Mouse (Mus musculus) cerebellum, postnatal 36 days (tissue): Measurements from ENCODE around the gene Brinp2.

Source experiments
- DNase-seq, 2 experiments: peaks; one replicate each; pipeline ENCODE4 v3.0.0; 2021 to 2022; ENCODE audit warnings: mixed read lengths in 2 of 2

The Brinp2 gene

DNA sequence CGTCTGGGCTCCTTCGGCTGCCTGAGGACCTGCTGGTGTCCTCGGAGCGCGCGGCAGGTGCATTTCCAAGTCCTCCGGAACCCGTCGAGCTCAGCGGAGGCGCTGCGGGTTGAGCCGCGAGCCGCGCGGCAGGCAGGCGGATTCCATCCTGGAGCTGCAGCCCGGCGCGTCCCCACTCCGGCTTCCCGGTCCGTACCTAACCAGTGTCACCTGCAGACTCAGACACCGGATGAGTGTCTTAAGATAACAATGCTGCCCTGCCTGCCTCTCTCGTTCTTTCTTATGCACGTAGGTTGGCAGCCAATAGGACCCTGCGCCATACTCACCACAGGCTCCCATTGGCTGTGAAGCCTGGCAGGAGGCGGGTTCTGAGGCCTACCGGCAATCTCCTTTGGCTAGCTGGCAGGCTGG is at the start of gene Brinp2:
Gene Brinp2 (minus strand): TSS at position 276 of the 411 bp plus-strand sequence.
- DNase-seq, result peak; percentile 94 to 96

DNA sequence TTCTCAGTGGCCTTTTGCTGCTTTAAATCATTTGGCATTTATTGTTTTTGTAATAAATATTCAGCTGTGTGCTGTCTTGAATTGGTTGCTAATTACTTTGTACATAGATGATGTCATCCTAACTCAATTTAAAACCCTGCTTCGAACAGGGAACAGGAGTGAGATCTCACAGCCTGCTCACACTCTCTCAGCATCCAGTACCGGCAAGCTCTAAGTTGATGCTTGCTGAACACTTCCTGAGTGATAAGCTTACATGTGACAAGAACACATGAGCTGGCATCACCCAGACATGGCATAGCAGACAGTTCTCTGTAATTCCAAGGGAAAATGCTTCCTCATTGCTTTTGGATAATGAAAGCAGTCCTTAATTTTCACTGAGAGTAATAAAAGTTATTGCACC is 44.8 kb upstream of the Brinp2 start:
- no peak for DNase-seq

DNA sequence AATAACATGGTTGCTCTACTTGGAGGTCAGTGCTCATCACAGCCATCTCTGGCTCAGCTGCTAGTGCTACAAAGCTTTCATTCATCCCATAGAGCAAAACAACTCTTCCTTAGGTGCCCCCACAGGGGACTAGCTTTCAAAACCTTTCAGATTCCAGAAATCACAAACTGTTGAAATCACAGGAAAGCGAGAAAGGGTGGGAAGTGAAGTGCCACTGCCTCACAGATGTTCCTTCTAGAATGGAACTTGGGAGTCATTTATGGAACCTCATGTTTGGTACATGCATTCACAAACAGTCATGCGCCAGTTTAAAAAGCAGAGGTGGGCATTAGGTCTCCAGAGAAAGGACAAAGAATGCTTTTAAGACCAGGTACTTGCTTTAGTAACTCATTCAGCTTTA is 40.9 kb upstream of the Brinp2 start:
- DNase-seq, result no peak

DNA sequence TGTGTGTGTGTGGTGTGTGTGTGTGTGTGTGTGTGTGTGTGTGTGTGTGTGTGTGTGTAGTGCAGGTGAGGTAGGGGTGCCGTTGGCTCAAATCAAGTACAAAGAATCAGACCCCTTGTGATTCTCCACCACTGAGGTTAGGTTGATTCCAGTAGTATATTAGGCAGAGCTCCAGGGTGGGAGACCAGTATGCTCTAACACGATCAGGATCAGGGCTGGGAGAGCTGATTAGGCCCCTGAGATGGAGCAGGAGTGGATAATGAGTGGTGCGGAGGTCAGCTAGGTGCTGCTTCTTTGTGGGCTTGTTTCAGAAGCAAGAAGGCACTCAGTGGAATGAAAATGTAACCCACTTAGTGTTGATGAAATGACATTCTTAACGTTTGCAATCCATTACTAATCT is 34.6 kb upstream of the Brinp2 start:
- DNase-seq, result no peak

DNA sequence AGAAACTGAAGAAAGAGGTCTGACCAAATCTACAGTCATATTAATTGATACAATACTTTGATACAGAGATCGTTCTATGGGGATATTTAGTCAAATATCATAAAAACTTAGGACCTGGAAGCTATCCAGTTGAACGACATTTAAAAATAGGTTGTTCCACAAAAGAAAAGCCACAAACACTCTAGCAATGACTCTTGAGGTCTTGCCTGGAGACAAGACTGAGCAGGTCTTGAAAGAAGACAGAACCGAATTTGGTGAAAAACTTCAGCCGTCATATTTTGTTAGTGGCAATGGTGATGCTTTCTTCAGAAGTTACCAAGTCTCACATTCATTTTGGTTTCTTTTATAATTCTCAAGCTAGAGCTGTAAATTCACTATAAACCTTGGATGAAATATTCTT is 32.9 kb upstream of the Brinp2 start:
- no peak for DNase-seq

DNA sequence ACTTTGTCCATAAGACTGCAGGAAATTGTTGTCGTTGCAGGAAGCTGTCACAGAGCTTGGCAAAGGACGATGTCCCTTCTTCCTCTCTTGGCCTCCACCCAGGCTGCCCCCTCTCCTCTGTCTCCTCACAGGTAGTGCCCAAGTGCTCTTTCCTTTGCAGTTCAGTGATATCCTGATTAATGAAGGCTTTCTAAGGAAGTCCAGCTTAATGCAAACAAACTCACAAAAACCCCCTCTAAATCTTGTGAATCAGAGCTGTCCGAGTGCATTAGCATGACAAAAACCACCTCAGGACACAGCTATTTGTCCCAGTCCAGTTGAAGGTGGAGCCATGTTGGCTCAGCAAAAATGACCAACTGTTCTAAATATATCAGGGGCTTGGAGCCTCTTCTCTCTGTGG is 30.7 kb upstream of the Brinp2 start:
- DNase-seq, result no peak

DNA sequence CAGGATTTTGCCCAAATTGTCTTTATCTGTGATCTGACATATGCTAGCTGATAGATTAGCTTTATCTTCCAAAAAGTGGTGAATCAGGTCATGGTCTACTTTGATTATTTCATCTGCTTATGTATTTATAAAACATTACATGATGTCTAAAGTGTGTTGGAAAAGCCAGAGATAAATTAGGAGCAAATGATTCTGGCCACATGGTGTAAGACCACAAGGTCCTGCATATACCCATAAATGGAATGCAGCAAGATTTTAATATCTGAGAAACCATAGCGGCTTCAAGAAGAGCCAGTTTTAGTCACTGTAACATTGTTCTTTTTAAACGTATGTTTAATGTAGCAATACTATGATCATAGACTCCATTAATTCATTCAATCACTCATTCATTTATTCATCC is 29.2 kb upstream of the Brinp2 start:
- no peak for DNase-seq

DNA sequence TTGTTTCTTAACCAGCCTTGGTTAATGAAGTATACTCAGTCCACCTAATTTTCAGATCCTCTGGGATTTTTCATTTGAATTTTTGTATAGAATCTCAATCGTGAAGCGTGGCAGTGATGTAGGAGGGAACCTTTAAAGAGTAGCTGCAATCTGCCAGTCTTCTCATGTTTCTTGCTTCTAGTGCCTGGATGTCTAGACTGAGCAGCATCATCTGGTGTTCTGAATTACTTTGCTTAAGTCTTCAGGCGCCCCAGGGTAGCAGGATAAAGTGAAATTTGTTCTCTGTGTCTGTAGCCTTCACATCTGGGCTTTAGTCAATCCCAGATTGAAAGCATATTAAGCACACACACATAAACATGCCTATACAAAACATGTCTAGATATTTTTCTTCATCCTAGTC is 27.1 kb upstream of the Brinp2 start:
- DNase-seq, result no peak

DNA sequence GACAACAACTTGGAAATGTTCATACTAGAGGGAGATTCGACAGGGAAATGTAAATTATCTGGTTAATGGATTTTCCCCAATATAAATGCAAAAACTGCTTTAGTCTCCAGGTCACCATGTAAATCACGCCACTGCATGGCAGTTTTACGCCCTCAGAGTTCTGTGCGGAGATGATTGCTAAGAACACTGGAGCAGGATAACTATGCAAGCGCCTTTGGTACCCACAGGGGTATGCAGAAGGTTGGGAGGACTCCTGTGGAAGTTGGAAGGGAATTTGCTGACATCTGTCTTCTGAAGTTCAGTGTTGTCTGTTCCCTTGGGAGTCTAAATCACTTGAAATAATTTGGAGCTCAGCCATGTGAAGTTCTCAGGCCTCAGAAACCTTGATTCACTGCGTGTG is 26.2 kb upstream of the Brinp2 start:
- no peak for DNase-seq

DNA sequence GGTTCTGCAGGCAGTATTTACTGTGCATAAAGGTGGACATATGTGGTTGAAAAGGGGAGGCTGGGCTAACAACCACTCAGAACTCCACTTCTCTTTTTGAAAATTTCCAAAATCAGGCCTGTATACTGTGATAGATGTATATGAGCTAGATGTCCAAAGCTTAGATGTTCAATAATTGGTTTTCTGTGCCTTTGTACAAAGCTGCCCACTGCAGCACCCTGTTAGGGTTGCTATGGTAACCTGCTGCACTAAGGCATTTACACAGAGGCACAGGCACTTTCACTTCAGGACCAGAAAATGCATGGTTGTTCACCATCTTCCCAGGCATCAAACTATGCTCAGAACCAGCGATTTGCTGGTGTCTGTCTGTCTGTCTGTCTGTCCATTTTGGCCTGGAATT is 8.3 kb upstream of the Brinp2 start:
- no peak for DNase-seq

DNA sequence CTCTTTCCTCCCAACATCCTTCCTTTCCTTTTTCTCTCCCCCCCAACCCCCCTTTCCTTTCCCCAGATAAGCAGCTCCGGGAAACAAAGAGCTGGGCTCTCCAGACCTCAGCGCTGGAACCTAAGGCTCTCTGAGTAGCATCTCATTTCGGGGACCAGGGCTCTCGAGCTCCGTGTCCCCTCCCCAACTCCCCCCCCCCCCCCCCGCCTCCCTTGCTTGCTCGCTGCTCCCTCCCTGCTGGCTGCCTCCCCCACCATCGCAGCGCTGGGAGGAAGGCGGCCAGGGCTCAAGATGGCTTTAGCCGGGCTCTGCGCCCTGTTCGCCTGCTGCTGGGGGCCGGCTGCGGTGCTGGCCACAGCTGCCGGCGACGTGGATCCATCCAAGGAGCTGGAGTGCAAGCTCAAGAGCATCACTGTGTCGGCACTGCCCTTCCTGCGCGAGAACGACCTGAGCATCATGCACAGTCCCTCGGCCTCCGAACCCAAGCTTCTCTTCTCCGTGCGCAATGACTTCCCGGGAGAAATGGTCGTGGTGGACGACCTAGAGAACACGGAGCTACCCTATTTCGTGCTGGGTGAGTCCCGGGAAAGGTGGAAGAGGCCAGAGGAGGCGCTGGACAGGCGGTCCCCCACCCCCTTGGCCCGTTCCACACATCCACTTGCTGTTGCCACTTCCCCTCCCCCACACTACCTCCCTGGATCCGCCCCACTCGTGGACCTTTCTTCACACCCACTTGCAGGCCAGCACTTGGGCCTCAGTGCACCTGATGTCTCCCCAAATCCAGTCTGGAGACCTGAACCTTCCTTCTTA is 6.4 kb upstream of the Brinp2 start:
- peak; percentile 54 to 60 for DNase-seq

DNA sequence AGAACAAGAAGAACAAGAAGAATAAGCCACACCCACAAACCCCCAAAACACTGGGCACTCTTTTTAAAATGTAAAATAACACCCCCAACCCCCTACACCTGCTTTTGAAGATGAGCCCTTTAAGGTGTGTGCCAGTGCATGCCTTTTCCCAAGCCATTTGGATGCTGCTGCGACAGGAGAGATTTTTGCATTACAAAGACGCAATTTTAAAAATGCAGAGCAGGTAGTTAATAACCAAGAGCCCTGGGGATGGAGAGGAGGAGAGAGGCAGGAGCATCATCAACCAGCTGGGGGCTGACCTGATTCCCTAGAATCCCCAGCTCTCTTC is 5.8 kb upstream of the Brinp2 start, which contains the start of gene Astn1:
Gene Astn1 (plus strand): TSS at position 310 of the 328 bp plus-strand sequence.
- DNase-seq, result no peak

DNA sequence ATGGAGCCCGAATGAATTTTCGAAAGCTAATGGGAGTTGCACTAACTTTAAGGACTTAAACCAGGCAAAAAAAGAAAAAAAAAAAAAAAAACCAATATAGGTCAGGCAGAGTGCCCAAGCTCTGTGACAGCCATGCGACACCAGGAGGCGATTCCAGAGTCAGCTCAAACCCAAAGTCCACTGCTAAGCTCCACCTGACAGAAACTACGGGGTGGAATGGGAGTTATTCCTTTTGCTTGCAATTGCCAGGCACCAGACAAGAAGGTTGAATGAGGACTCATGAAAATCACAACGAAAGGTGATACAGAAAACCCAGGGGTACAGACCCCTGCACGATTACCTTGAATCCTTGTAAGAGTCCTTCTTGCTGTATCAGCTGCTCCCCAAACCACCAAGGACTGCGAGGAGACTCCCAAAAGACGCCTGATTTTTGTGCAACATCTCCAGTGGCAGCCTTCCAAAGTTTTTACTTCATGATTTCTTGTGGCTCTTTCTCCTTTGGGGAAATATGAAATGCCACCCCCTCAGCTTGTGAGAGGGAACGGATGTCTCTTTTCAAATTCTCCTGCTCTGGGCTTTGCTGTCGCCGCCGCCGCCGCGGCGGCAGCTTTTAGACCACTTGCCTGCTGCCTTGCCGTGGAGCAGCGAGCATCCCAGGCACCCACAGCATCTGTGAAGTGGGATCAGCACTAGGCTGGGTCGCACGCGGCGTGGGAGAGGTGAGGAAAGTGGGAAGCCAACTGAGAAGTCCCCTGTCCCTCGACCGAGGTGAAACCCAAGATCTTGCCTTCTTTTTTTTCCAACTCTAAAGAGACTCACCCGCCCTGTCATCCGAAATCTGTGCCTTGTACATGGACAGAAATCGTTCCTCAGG is 712 bp downstream of the Brinp2 start:
- DNase-seq, result peak; percentile 43 to 53

DNA sequence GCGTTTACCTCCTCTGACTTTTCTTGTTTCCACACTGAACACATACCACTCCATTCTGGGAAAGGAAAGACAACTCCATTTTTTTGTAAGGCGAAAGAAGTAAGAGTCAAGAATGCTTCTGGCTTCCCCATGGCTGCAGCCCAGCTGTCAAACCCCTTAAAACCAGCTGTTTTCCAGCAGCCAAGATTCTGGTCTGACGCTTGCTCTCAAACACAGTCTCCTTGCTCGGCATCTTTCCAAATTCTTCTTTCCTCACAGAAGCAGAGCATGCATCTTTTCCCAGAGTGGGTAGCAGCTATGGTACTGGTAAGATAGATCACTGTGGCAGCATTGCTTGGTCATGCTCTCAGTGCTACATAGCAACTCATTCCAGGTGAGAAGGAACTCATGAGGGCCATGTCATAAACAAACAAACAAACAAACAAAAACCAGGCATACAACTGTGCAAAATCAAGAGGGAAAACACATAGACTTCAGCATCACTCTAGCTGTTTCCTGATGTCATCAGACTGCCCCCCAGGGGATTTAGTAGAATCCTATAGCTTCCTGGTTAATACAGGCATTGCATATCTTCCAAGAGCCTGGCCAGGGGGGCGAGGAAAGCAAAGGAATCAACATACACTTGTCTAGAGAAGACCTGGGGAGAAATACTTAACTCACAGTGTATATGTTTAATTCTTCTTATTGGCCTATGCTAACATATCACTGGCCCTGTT is 2.3 kb downstream of the Brinp2 start:
- DNase-seq, result no peak

DNA sequence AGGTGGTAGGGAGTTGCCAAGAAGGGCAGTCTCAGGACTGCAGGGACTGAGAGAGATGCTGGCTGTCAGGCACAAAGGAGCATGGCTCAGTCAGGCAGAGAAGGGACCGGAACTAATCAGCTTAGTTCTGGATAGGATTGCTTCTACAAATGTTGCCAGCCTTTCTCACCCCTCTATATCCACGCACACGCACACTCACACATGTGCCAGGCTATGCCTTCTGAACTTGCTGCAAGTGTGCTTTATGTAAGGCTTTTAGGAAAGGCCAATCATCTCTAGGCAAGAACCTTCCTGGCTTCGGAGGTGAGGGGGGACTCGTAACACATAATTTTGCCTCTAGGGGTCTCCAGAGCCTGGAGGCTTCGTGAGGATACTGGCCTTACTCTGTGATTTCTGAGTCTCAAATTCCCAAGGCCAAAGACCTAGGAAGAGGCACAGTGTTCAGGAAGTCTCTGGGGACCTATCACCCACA is 12.8 kb downstream of the Brinp2 start:
- peak in 1 of 2 experiments; percentile 16 for DNase-seq

DNA sequence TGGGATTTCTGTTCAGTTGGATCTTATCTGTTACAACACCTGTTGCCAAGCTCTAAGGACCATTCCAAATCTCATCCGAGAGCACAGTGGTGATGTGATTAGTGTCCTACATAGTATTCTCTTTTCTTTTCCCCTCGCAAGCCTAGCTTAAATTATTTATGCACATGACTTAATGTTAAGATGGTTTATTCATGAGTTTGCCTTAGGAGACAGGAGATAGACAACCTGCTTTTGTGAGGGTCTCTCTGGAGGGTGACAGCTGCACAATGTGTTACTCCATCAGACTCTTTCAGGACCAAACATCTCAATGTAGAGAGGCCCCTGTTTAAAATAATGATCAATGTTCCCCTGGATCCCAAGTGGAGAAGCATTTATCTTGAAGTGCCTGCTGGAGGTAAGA is 27.3 kb downstream of the Brinp2 start:
- DNase-seq, result no peak

DNA sequence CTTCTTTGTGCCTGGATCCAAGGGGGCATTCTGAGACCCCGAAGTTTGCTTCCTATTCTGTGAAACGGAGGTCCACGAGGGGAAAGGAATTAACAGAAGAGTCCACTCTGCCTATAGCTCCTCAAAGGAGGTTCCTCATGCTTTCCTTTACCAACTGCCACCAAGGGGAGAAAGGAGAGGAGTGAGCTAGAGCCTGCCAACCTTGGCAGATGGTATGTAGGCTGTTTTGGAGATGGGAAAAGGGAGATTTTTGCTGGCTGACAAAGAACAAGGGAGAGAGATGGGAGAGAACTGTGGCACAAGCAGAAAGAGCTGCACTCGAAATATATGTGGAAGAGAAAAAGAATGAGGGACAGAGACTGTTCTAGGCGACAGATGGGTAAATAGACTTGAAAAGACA is 28.0 kb downstream of the Brinp2 start:
- peak; percentile 59 to 62 for DNase-seq

DNA sequence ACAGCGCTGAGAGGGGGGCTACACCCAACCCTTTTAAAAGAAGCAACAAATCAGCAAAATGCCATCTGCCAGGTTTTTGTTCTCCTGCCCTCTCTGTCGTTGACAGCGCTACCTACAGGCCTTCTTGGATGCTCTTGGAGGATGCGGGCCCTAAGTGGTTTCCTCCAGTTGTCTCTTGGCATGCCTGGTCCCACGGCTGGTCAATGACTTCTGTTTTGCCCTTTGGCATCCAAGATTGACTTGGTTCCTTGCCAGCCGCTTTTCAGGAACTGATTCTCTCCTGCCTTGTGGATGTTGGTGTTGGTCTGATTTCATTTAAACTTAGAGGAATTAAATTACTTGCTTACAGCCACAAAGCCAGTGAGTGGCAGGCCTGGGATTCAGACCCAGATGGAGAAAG is 32.8 kb downstream of the Brinp2 start:
- peak in 1 of 2 experiments; percentile 23 for DNase-seq

DNA sequence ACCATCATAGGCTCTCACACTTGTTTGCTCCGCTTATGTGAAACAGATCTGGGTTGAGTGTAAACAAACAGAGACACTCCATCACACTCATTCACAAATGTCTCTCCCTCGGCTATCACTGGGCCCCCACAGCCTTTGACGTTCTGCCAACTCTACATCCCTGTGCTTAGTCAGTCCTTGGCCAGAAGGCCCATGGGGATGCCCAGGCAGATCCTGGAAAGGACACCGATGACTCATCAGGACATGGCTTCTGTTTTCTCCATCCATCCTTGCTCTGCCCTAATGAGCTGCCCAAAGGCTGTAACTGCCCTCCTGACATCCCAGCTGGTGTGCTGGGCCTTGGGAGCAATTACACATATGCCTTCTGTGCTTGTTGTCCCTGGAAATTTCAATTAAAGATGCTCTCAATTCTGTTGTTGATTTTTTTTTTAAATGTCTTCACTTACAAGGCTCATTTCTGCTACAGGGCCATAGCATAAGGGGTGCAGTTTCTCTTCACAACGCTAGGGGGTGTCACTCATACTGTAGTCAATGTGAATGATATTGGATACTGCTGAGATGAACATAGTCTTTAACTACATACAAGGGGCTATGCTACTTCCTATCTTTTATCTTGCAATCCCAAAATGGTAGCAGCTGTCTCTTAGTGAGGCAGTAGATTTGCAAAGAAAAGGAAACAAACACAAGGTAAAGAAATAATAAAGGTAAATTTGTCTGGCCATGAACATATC is 45.5 kb downstream of the Brinp2 start:
- peak; percentile 91 to 93 for DNase-seq

DNA sequence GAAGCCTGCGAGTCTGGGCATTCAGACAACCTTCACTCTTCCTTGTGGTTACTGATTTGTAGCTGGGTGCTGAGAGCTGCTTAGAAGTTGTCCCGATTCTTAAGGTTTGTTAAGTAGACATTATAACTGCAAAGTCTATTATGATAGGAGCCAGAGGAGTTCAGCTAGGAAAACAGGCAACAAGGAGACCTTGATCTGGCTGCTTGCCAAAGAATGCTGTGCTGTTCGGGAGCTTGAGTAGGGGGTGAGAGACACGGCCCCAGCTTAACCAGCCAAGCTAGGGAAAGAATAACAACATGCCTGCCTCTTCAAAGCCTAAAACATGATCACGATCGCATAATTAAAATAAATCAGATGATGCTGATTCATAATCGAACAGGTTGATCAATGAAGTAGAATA is 59.1 kb downstream of the Brinp2 start:
- DNase-seq, result no peak

DNA sequence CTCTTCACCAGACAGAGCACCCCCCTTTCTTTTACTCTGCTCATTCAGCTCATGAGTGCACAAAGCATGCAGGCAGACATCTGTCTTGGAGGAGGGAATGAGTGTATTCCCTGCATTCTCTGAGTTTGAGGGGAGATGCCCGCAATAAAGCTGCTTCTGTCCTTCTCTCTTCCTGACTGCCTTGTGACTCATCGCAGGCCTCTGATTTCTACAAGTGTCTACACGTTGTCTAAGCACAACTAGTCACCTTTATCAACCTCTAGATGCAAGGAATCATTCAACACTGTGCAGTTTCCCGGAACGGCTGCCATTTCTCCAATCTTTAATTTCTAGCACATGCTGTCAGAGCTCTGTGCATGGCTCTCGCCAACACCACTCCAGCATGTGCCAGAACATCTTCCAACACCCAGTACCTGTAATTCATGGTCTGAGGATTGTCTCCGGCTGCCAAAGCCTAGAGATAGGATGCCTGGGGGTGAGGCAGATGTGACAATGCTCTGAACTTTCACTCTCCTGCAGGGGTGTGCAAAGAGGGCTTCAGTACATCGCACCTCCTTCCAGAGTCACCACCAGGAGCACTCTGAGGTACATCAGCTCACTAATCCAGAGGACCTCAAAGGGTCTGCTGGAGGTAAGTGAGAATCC is 59.7 kb downstream of the Brinp2 start:
- DNase-seq, result no peak

DNA sequence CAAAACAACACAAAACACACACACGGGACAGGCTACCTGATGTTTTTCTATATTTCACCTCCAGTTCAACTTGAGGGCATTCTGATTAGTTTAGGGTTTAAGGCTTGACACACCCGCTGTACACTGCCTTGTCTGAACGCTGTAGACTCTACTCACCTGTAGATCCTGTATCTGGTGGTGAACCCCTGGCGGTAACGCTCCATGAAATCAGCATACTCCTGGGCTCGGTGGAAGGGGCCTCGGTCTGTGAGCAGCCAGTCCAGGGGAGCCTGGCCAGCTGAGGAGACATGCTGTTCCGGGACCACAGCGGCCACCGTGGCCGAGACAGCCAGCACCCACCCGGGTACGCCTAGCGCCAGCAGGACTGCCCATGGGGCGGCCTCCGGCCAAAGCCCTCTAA is 60.9 kb downstream of the Brinp2 start:
- no peak for DNase-seq
